In genomic region chr15:97715734-97716133, GRCm38 (mm10) we compare ENCODE assay signal across 32 mouse cellular contexts. TPM values are rescaled to one million over a fixed set of nuclear protein-coding genes. Genes with fewer than 3 reads are reported as not detected.
"Had no signal": no experiment of that assay in that cellular context is flagged by ENCODE, and none has a peak within 500 bp of the region (broad histone marks: within the 10 kb centered on the region; RNA-seq: fewer than 3 reads in every experiment).

No protein-coding gene starts in this region.

- H3K36me3 ChIP-seq: limb, embryonic 10.5 days; limb, embryonic 12.5 days; limb, embryonic 13.5 days; limb, embryonic 15.5 days; liver, embryonic 12.5 days; liver, embryonic 13.5 days; liver, embryonic 15.5 days; lung, embryonic 15.5 days; midbrain, embryonic 12.5 days; midbrain, embryonic 13.5 days; midbrain, embryonic 15.5 days; neural tube, embryonic 12.5 days; neural tube, embryonic 13.5 days had no signal

- H3K27ac ChIP-seq: left cerebral cortex, adult 2 months; limb, embryonic 10.5 days; limb, embryonic 12.5 days; limb, embryonic 13.5 days; limb, embryonic 15.5 days; liver, embryonic 12.5 days; liver, embryonic 13.5 days; liver, embryonic 14.5 days; liver, embryonic 15.5 days; lung, embryonic 15.5 days; macrophage; midbrain, embryonic 12.5 days; midbrain, embryonic 13.5 days; midbrain, embryonic 15.5 days; neural tube, embryonic 12.5 days; neural tube, embryonic 13.5 days had no signal

- H3K4me2 ChIP-seq: limb, embryonic 12.5 days; limb, embryonic 13.5 days; limb, embryonic 15.5 days; liver, embryonic 11.5 days; liver, embryonic 12.5 days; liver, embryonic 13.5 days; liver, embryonic 15.5 days; lung, embryonic 14.5 days; lung, embryonic 15.5 days; midbrain, embryonic 12.5 days; midbrain, embryonic 13.5 days; midbrain, embryonic 15.5 days; neural tube, embryonic 12.5 days; neural tube, embryonic 13.5 days had no signal

- H3K4me1 ChIP-seq: liver, embryonic 12.5 days; liver, embryonic 13.5 days; liver, embryonic 15.5 days; midbrain, embryonic 12.5 days; midbrain, embryonic 13.5 days; neural tube, embryonic 12.5 days; neural tube, embryonic 13.5 days had no signal

- H3K27me3 ChIP-seq: limb, embryonic 12.5 days; limb, embryonic 13.5 days; limb, embryonic 15.5 days; lung, embryonic 15.5 days; midbrain, embryonic 13.5 days; midbrain, embryonic 15.5 days; neural tube, embryonic 13.5 days had no signal

- H3K9me3 ChIP-seq: limb, embryonic 10.5 days; limb, embryonic 12.5 days; limb, embryonic 13.5 days; limb, embryonic 15.5 days; liver, embryonic 12.5 days; liver, embryonic 13.5 days; liver, embryonic 15.5 days; lung, embryonic 15.5 days; megakaryocyte, embryonic 14.5 days; midbrain, embryonic 12.5 days; midbrain, embryonic 13.5 days; midbrain, embryonic 15.5 days; neural tube, embryonic 12.5 days; neural tube, embryonic 13.5 days had no signal

- H3K4me3 ChIP-seq: left cerebral cortex, adult 2 months; limb, embryonic 10.5 days; limb, embryonic 12.5 days; limb, embryonic 13.5 days; limb, embryonic 15.5 days; liver, embryonic 12.5 days; liver, embryonic 13.5 days; liver, embryonic 15.5 days; lung, embryonic 15.5 days; megakaryocyte, embryonic 14.5 days; midbrain, embryonic 12.5 days; midbrain, embryonic 13.5 days; midbrain, embryonic 15.5 days; myocyte; neural tube, embryonic 12.5 days; neural tube, embryonic 13.5 days had no signal

- H3K9ac ChIP-seq: limb, embryonic 12.5 days; limb, embryonic 13.5 days; limb, embryonic 15.5 days; liver, embryonic 12.5 days; liver, embryonic 13.5 days; liver, embryonic 14.5 days; liver, embryonic 15.5 days; liver, postnatal 0 days; lung, embryonic 14.5 days; lung, embryonic 15.5 days; midbrain, embryonic 12.5 days; midbrain, embryonic 13.5 days; midbrain, embryonic 15.5 days; neural tube, embryonic 12.5 days; neural tube, embryonic 13.5 days had no signal

- ATAC-seq: liver, embryonic 12.5 days; liver, postnatal 0 days; lung, postnatal 0 days; midbrain, embryonic 13.5 days; midbrain, embryonic 15.5 days; midbrain, embryonic 16.5 days had no signal

- DNase-seq: left cerebral cortex, postnatal 4 days; liver; liver, embryonic 13.5 days; liver, postnatal 0 days; lung, adult 18-20 months; lung, adult 2 months; lung, embryonic 14.5 days; lung, postnatal 10 days; lung, postnatal 14 days; lung, postnatal 36 days; lung, postnatal 4 days; midbrain, embryonic 14.5 days had no signal

RNA-seq across cellular contexts. Expression of gene Endou, which starts 15.4 kb away (rescaled TPM):
- polyA plus RNA-seq: liver, embryonic 11.5 days; liver, embryonic 12.5 days; liver, embryonic 13.5 days; lung, embryonic 14.5 days had no signal
